Mouse (Mus musculus): ENCODE measurements around the gene Rsg1.

The Rsg1 gene

GRCm38 (mm10) chr4:141213770-141214336 is at the start of gene Rsg1:
Rsg1 (plus strand) TSS chr4:141213956.
- DNase-seq (ENCODE audit: low spot score in 2 of 2): peak; percentile 93 to 97

GRCm38 (mm10) chr4:141165744-141166292 is 47.9 kb upstream of the Rsg1 start:
- no peak for DNase-seq (ENCODE audit: low spot score in 2 of 2)

- no peak for DNase-seq (ENCODE audit: low spot score in 2 of 2)
Observed at GRCm38 (mm10) chr4:141167156-141167555, 46.6 kb upstream of the Rsg1 start.

GRCm38 (mm10) chr4:141172121-141172520 is 41.6 kb upstream of the Rsg1 start:
- DNase-seq (ENCODE audit: low spot score in 2 of 2): no peak

GRCm38 (mm10) chr4:141175783-141176182 is 38.0 kb upstream of the Rsg1 start:
- DNase-seq (ENCODE audit: low spot score in 2 of 2): no peak

GRCm38 (mm10) chr4:141176328-141176838 is 37.4 kb upstream of the Rsg1 start:
- DNase-seq (ENCODE audit: low spot score in 2 of 2): no peak

- DNase-seq (ENCODE audit: low spot score in 2 of 2): no peak
Observed at GRCm38 (mm10) chr4:141178500-141178899, 35.3 kb upstream of the Rsg1 start.

GRCm38 (mm10) chr4:141180831-141181230 is 32.9 kb upstream of the Rsg1 start:
- no peak for DNase-seq (ENCODE audit: low spot score in 2 of 2)

- no peak for DNase-seq (ENCODE audit: low spot score in 2 of 2)
Observed at GRCm38 (mm10) chr4:141181981-141182380, 31.8 kb upstream of the Rsg1 start.

GRCm38 (mm10) chr4:141183932-141184331 is 29.8 kb upstream of the Rsg1 start:
- no peak for DNase-seq (ENCODE audit: low spot score in 2 of 2)

- no peak for DNase-seq (ENCODE audit: low spot score in 2 of 2)
Observed at GRCm38 (mm10) chr4:141184426-141184825, 29.3 kb upstream of the Rsg1 start.

- DNase-seq (ENCODE audit: low spot score in 2 of 2): no peak
Observed at GRCm38 (mm10) chr4:141186923-141187836, 26.6 kb upstream of the Rsg1 start.

GRCm38 (mm10) chr4:141191294-141191693 is 22.5 kb upstream of the Rsg1 start:
- DNase-seq (ENCODE audit: low spot score in 2 of 2): no peak

GRCm38 (mm10) chr4:141194553-141194952 is 19.2 kb upstream of the Rsg1 start:
- DNase-seq (ENCODE audit: low spot score in 2 of 2): no peak

GRCm38 (mm10) chr4:141196981-141197685 is 16.6 kb upstream of the Rsg1 start:
- no peak for DNase-seq (ENCODE audit: low spot score in 2 of 2)

- DNase-seq (ENCODE audit: low spot score in 2 of 2): no peak
Observed at GRCm38 (mm10) chr4:141197686-141198035, 16.1 kb upstream of the Rsg1 start.

GRCm38 (mm10) chr4:141200906-141201305 is 12.8 kb upstream of the Rsg1 start:
- DNase-seq (ENCODE audit: low spot score in 2 of 2): no peak

- no peak for DNase-seq (ENCODE audit: low spot score in 2 of 2)
Observed at GRCm38 (mm10) chr4:141202192-141202591, 11.6 kb upstream of the Rsg1 start.

- no peak for DNase-seq (ENCODE audit: low spot score in 2 of 2)
Observed at GRCm38 (mm10) chr4:141204580-141205061, 9.1 kb upstream of the Rsg1 start.

- no peak for DNase-seq (ENCODE audit: low spot score in 2 of 2)
Observed at GRCm38 (mm10) chr4:141207081-141207480, 6.7 kb upstream of the Rsg1 start.

GRCm38 (mm10) chr4:141210524-141211219 is 3.1 kb upstream of the Rsg1 start:
- no peak for DNase-seq (ENCODE audit: low spot score in 2 of 2)

Measured in urinary bladder, postnatal 4 days (tissue).